Mouse (Mus musculus) small intestine, adult 2 months (tissue): ENCODE data around the gene Adamts15. TPM values are rescaled to one million over a fixed set of nuclear protein-coding genes. Genes with fewer than 3 reads are reported as not detected.

Experiments used
- H3K27ac ChIP-seq: fragments of 200-500 bp; 2 replicates; pipeline ENCODE4 v1.5.1; 2012; ENCODE audit warnings: low read depth, low read length, control low read depth, inconsistent platforms; ENCODE audit not compliant: insufficient read depth
- H3K27me3 ChIP-seq: fragments of 200-500 bp; 2 replicates; pipeline ENCODE4 v1.6.1; 2012; ENCODE audit warnings: mild to moderate bottlenecking, moderate library complexity, low read length, inconsistent platforms; ENCODE audit not compliant: control insufficient read depth, insufficient read depth
- H3K36me3 ChIP-seq: fragments of 200-500 bp; 2 replicates; pipeline ENCODE4 v1.6.1; 2012; ENCODE audit warnings: mild to moderate bottlenecking, low read length, control low read depth, inconsistent platforms; ENCODE audit not compliant: control insufficient read depth, insufficient read depth
- H3K4me1 ChIP-seq: fragments of 200-500 bp; 2 replicates; pipeline ENCODE4 v1.6.1; 2012; ENCODE audit warnings: low read length, inconsistent platforms, mixed read lengths; ENCODE audit not compliant: control insufficient read depth, insufficient read depth, insufficient read length
- H3K4me3 ChIP-seq: fragments of 200-500 bp; 2 replicates; pipeline ENCODE4 v1.5.1; 2012; ENCODE audit warnings: low read depth, mild to moderate bottlenecking, control low read depth, inconsistent platforms, low read length, moderate library complexity
- CTCF ChIP-seq: fragments of 200-500 bp; IDR thresholded peaks from 2 replicates; pipeline ENCODE4 v1.5.1; 2012; ENCODE audit warnings: low read depth, mild to moderate bottlenecking, control low read depth, inconsistent platforms, low read length, moderate library complexity, mixed read lengths; ENCODE audit not compliant: insufficient replicate concordance, insufficient read length; ENCODE audit errors: extremely low read depth
- POLR2A ChIP-seq: fragments of 200-500 bp; IDR thresholded peaks from 2 replicates; pipeline ENCODE4 v1.6.1; 2012; ENCODE audit warnings: low read depth, mild to moderate bottlenecking, control low read depth, inconsistent platforms, low read length, moderate library complexity
- WGBS: fragments of 180-500 bp; shearing (Covaris S2); methylation state at CpG from one replicate; pipeline ENCODE4 v1.1.7; 2018; 5-methylcytosine and 5-hydroxymethylcytosine counted together
- polyA plus RNA-seq: library from polyadenylated mRNA; depleted of rRNA; stranded (reverse); fragments of >200 nt; gene quantifications from 2 replicates; pipeline ENCODE4 v1.2.3, GENCODE M21; 2012; rRNA removed

Gene Adamts15
- polyA plus RNA-seq, 1 experiment = 4.0 TPM

- no peak overlapping the region for H3K4me3 ChIP-seq
- no peak overlapping the region for H3K27ac ChIP-seq
- no peak for TF ChIP-seq CTCF
- no peak for TF ChIP-seq POLR2A
- H3K27me3 ChIP-seq = no peaks in the 10 kb centered on the region; the same call in 1 of the 2 replicates
- no peaks in the 10 kb centered on the region for H3K4me1 ChIP-seq
- no peaks in the 10 kb centered on the region for H3K36me3 ChIP-seq
- whole genome bisulfite sequencing = 93% methylated on average over 4 of the region's 4 CpGs
Measured at GRCm38 (mm10) chr9:30849951-30850350, 72.3 kb downstream of the Adamts15 start.

- no peak for TF ChIP-seq CTCF
- TF ChIP-seq POLR2A = no peak
- WGBS = 61% methylated on average over 8 of the region's 8 CpGs
Measured at GRCm38 (mm10) chr9:30849444-30849843, 72.8 kb downstream of the Adamts15 start.

More at GRCm38 (mm10) chr9:30849444-30849843, 72.8 kb downstream of the Adamts15 start:
- Histone ChIP-seq H3K36me3 (no peaks in the 10 kb centered on the region), H3K27ac (no peak overlapping the region), H3K4me3 (no peak overlapping the region), H3K4me1 (no peaks in the 10 kb centered on the region), H3K27me3 (no peaks in the 10 kb centered on the region; the same call in 1 of the 2 replicates)

Other genes starting within 250 kb of the Adamts15 start
- 0.74 and 1.4 TPM in 2 replicates for gene Adamts8, start 20.1 kb upstream of the Adamts15 start, polyA plus RNA-seq
- 2.8 and 5.3 TPM in 2 replicates for gene Zbtb44, start 108.2 kb upstream of the Adamts15 start, polyA plus RNA-seq
- 132 and 279 TPM in 2 replicates for gene St14, start 209.4 kb upstream of the Adamts15 start, polyA plus RNA-seq